Mouse (Mus musculus) limb, embryonic 14.5 days (tissue): Measurements from ENCODE around the gene Lars2. TPM values are rescaled to one million over a fixed set of nuclear protein-coding genes. Genes with fewer than 3 reads are reported as not detected.

Experiments used
- ATAC-seq: fragments of 200-750 bp; cut with Nextera tagmentation; 2 replicates; pipeline ENCODE4 v1.8.0; 2017; ENCODE audit warnings: low read depth, moderate number of reproducible peaks, moderate TSS enrichment; ENCODE audit not compliant: low FRiP score
- DNase-seq: peaks from one replicate; pipeline ENCODE4 v3.0.0-alpha.2; 2015; ENCODE audit warnings: low spot score
- H3K27ac ChIP-seq: fragments of 300-500 bp; sonication (generic); replicated peaks from 2 replicates; pipeline ENCODE4 v1.5.1; 2014; ENCODE audit warnings: low read depth, mild to moderate bottlenecking, low read length, moderate library complexity, mixed read lengths
- H3K27me3 ChIP-seq: fragments of 300-500 bp; sonication (generic); 2 replicates; pipeline ENCODE4 v1.6.1; 2014; ENCODE audit warnings: low read length, mixed read lengths; ENCODE audit not compliant: control insufficient read depth, insufficient read depth
- H3K36me3 ChIP-seq: fragments of 300-500 bp; sonication (generic); 2 replicates; pipeline ENCODE4 v1.6.1; 2014; ENCODE audit warnings: mild to moderate bottlenecking, low read length, moderate library complexity, mixed read lengths; ENCODE audit not compliant: control insufficient read depth, insufficient read depth
- H3K4me1 ChIP-seq: fragments of 300-500 bp; sonication (generic); 2 replicates; pipeline ENCODE4 v1.6.1; 2014; ENCODE audit warnings: antibody characterized with exemption, low read length, mixed read lengths; ENCODE audit not compliant: control insufficient read depth, insufficient read depth
- H3K4me2 ChIP-seq: fragments of 300-500 bp; sonication (generic); replicated peaks from 2 replicates; pipeline ENCODE4 v1.6.1; 2014; ENCODE audit warnings: low read depth, mild to moderate bottlenecking, low read length, moderate library complexity; ENCODE audit not compliant: severe bottlenecking
- H3K4me3 ChIP-seq: fragments of 300-500 bp; sonication (generic); replicated peaks from 2 replicates; pipeline ENCODE4 v1.5.1; 2014; ENCODE audit warnings: low read length
- H3K9ac ChIP-seq: fragments of 300-500 bp; sonication (generic); 2 replicates; pipeline ENCODE4 v1.6.1; 2014; ENCODE audit warnings: mild to moderate bottlenecking, low read depth, low read length, moderate library complexity; ENCODE audit not compliant: severe bottlenecking
- H3K9me3 ChIP-seq: fragments of 300-500 bp; sonication (generic); 2 replicates; pipeline ENCODE4 v1.6.1; 2016; ENCODE audit warnings: low read length; ENCODE audit not compliant: control insufficient read depth
- POLR2A ChIP-seq: fragments of 200-500 bp; IDR thresholded peaks from 2 replicates; pipeline ENCODE4 v1.8.0; 2012; ENCODE audit warnings: inconsistent platforms, mild to moderate bottlenecking, moderate library complexity, borderline replicate concordance; ENCODE audit not compliant: insufficient read depth, insufficient read length; ENCODE audit errors: extremely low read depth
- WGBS: fragments of 180-500 bp; shearing (Covaris S2); extraction: QIAGEN DNeasy Blood & Tissue Kit; methylation state at CpG from one replicate; pipeline ENCODE4 v1.1.7; 2014; 5-methylcytosine and 5-hydroxymethylcytosine counted together
- polyA plus RNA-seq, 2 experiments: library from polyadenylated mRNA; depleted of rRNA in 1 of 2; stranded (reverse) in 1 of 2; unstranded in 1 of 2; fragments of >200 nt; fragmentation: Nextera tagmentation in 1 of 2; extraction: Ambion mirVana in 1 of 2; gene quantifications; 2 replicates each; pipeline versions ENCODE4 v1.2.1 to v1.2.3; 2012 to 2014

The Lars2 gene
- polyA plus RNA-seq, 2 experiments: 678 to 1,593 TPM

- H3K4me1 ChIP-seq: peaks cover 46% of the 10 kb centered on the region
- no peak overlapping the region for H3K27ac ChIP-seq
- no peak overlapping the region for H3K4me2 ChIP-seq
- ATAC-seq (no peak), DNase-seq (no peak)
- H3K27me3 ChIP-seq: no peaks in the 10 kb centered on the region
- peaks cover 49% of the 10 kb centered on the region for H3K36me3 ChIP-seq
- no peak overlapping the region for H3K9ac ChIP-seq
- no peak overlapping the region for H3K4me3 ChIP-seq
- 98% methylated on average over 3 of the region's 3 CpGs for WGBS
- TF ChIP-seq POLR2A: no peak
- H3K9me3 ChIP-seq: no peaks in the 10 kb centered on the region
These were observed 118.1 kb downstream of the Lars2 start for GRCm38 (mm10) chr9:123484830-123485229.

GRCm38 (mm10) chr9:123485561-123485960 is 118.8 kb downstream of the Lars2 start:
- DNase-seq: no peak
- no peak overlapping the region for H3K4me3 ChIP-seq
- TF ChIP-seq POLR2A: no peak
- peaks cover 46% of the 10 kb centered on the region for H3K4me1 ChIP-seq
- H3K9ac ChIP-seq: no peak overlapping the region
- no peaks in the 10 kb centered on the region for H3K27me3 ChIP-seq
- WGBS: 91% methylated on average over 4 of the region's 4 CpGs
- no peak overlapping the region for H3K4me2 ChIP-seq
- peaks cover 51% of the 10 kb centered on the region for H3K36me3 ChIP-seq
- no peak for ATAC-seq
- H3K27ac ChIP-seq: no peak overlapping the region
- no peaks in the 10 kb centered on the region for H3K9me3 ChIP-seq

GRCm38 (mm10) chr9:123486635-123487034 is 119.9 kb downstream of the Lars2 start:
- WGBS: 60% methylated on average over 3 of the region's 3 CpGs
- Histone ChIP-seq H3K27ac (no peak overlapping the region), H3K36me3 (peaks cover 46% of the 10 kb centered on the region), H3K4me1 (peaks cover 45% of the 10 kb centered on the region), H3K9ac (no peak overlapping the region), H3K27me3 (no peaks in the 10 kb centered on the region), H3K4me3 (no peak overlapping the region), H3K9me3 (no peaks in the 10 kb centered on the region), H3K4me2 (no peak overlapping the region)
- no peak for TF ChIP-seq POLR2A
- ATAC-seq (no peak), DNase-seq (no peak)

GRCm38 (mm10) chr9:123489073-123489472 is 122.3 kb downstream of the Lars2 start:
- H3K4me2 ChIP-seq: no peak overlapping the region
- H3K9ac ChIP-seq: no peak overlapping the region
- WGBS: 70% methylated on average over 2 of the region's 2 CpGs
- ATAC-seq (no peak), DNase-seq (no peak)
- no peaks in the 10 kb centered on the region for H3K9me3 ChIP-seq
- peaks cover 37% of the 10 kb centered on the region for H3K4me1 ChIP-seq
- H3K27me3 ChIP-seq: no peaks in the 10 kb centered on the region
- TF ChIP-seq POLR2A: no peak
- H3K36me3 ChIP-seq: peaks cover 34% of the 10 kb centered on the region
- H3K4me3 ChIP-seq: no peak overlapping the region
- H3K27ac ChIP-seq: no peak overlapping the region

- Histone ChIP-seq H3K4me2 (no peak overlapping the region), H3K36me3 (peaks cover 26% of the 10 kb centered on the region), H3K4me1 (peaks cover 37% of the 10 kb centered on the region), H3K27ac (peak overlapping the region; percentile 4; the same call in 1 of the 2 replicates), H3K9me3 (no peaks in the 10 kb centered on the region), H3K9ac (no peak overlapping the region), H3K4me3 (no peak overlapping the region), H3K27me3 (no peaks in the 10 kb centered on the region)
- 47% methylated on average over 9 of the region's 9 CpGs for WGBS
- no peak for TF ChIP-seq POLR2A
- ATAC-seq (no peak), DNase-seq (no peak)
These were observed 123.1 kb downstream of the Lars2 start for GRCm38 (mm10) chr9:123489727-123490343.

DNA sequence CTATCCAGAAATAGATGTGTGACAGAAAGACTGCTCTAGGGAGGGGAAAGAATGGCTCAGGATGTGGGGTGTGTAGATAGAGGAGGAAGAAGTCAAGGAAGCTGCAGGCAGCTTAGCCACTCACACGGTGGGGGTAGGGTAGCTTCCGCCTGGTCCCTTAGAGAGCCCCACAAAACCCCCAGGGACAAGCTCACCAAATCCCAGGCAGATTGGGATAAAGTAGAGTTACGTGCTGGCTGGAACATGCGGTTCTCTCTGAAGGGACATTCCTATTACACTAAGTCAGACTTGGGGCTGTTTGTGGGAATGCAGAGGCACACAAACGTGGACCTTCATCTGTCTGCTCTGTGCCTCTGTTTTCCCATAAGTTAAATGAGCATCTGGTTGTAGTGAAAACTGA is 124.2 kb downstream of the Lars2 start:
- H3K4me1 ChIP-seq: peaks cover 44% of the 10 kb centered on the region
- no peak overlapping the region for H3K4me2 ChIP-seq

More for the DNA sequence above, 124.2 kb downstream of the Lars2 start:
- DNase-seq (peak; percentile 11), ATAC-seq (peak; percentile 46; the same call in 1 of the 2 replicates)
- H3K4me3 ChIP-seq: no peak overlapping the region
- WGBS: 50% methylated on average over 5 of the region's 5 CpGs
- H3K9ac ChIP-seq: no peak overlapping the region
- H3K36me3 ChIP-seq: peaks cover 24% of the 10 kb centered on the region
- H3K9me3 ChIP-seq: no peaks in the 10 kb centered on the region
- H3K27me3 ChIP-seq: no peaks in the 10 kb centered on the region
- H3K27ac ChIP-seq: no peak overlapping the region
- no peak for TF ChIP-seq POLR2A
